Mouse (Mus musculus) kidney, adult 2 months (tissue): ENCODE results near the gene Fasl. TPM values are rescaled to one million over a fixed set of nuclear protein-coding genes. Genes with fewer than 3 reads are reported as not detected.

ENCODE experiments used
- DNase-seq: peaks from one replicate; pipeline ENCODE4 v3.0.0; 2021
- H3K27ac ChIP-seq: fragments of 200-500 bp; 2 replicates; pipeline ENCODE4 v1.5.1; 2012; ENCODE audit warnings: low read depth, low read length, control low read depth, inconsistent platforms; ENCODE audit not compliant: insufficient read depth
- H3K27me3 ChIP-seq: fragments of 200-500 bp; replicated peaks from 2 replicates; pipeline ENCODE4 v1.6.1; 2012; ENCODE audit warnings: mild to moderate bottlenecking, moderate library complexity, low read length, inconsistent platforms; ENCODE audit not compliant: control insufficient read depth, insufficient read depth
- H3K36me3 ChIP-seq: fragments of 200-500 bp; 2 replicates; pipeline ENCODE4 v1.6.1; 2012; ENCODE audit warnings: mild to moderate bottlenecking, moderate library complexity, low read length, inconsistent platforms; ENCODE audit not compliant: control insufficient read depth, insufficient read depth
- H3K4me1 ChIP-seq: fragments of 200-500 bp; 2 replicates; pipeline ENCODE4 v1.6.1; 2011; ENCODE audit warnings: low read length; ENCODE audit not compliant: control insufficient read depth, insufficient read depth
- H3K4me3 ChIP-seq: fragments of 200-500 bp; 2 replicates; pipeline ENCODE4 v1.5.1; 2011; ENCODE audit warnings: mild to moderate bottlenecking, low read depth, low read length, control low read depth; ENCODE audit not compliant: insufficient read depth
- CTCF ChIP-seq: fragments of 200-500 bp; conservative IDR thresholded peaks from 2 replicates; pipeline ENCODE4 v1.5.1; 2011; ENCODE audit warnings: low read depth, mild to moderate bottlenecking, control low read depth, low read length, moderate library complexity, mixed read lengths; ENCODE audit not compliant: insufficient read depth, insufficient read length
- POLR2A ChIP-seq: fragments of 200-500 bp; IDR thresholded peaks from one replicate; pipeline ENCODE4 v1.6.1; 2011; ENCODE audit warnings: low read depth, low read length, control low read depth
- WGBS: fragments of 180-500 bp; shearing (Covaris S2); methylation state at CpG from one replicate; pipeline ENCODE4 v1.1.7; 2018; 5-methylcytosine and 5-hydroxymethylcytosine counted together
- polyA plus RNA-seq: library from polyadenylated mRNA; depleted of rRNA; stranded (reverse); fragments of >200 nt; gene quantifications from 2 replicates; pipeline ENCODE4 v1.2.3, GENCODE M21; 2012

The Fasl gene
- polyA plus RNA-seq, 1 experiment, result 0.16 TPM

GRCm38 (mm10) chr1:161779057-161779456 is 9.2 kb downstream of the Fasl start:
- Histone ChIP-seq H3K27ac (no peak overlapping the region), H3K27me3 (no peaks in the 10 kb centered on the region), H3K4me1 (no peaks in the 10 kb centered on the region), H3K4me3 (no peak overlapping the region), H3K36me3 (no peaks in the 10 kb centered on the region)
- TF ChIP-seq POLR2A, result no peak
- DNase-seq, result no peak

DNA sequence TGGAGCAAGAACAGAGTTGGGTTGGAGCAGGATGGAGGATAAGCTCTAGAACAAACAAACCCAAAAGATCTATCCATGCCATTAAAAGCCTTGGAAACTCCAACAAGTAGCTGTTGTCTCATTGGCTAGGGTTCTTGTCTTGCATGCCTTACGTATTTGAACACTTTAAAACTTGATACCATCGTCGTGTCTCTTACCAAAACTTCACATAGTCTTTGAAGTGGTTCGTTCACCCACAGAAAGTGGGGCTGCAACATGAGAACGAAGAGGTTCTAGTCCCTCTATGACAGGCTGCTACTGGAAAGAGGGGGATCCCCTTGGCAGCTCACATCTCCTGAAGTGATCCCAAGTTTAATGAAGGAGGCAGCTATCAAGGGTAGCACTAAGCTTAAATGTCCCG is 13.1 kb downstream of the Fasl start:
- no peaks in the 10 kb centered on the region for H3K36me3 ChIP-seq
- 61% methylated on average over 6 of the region's 6 CpGs for WGBS
- no peak for TF ChIP-seq CTCF
- TF ChIP-seq POLR2A, result no peak
- no peak overlapping the region for H3K27ac ChIP-seq
- H3K27me3 ChIP-seq, result no peaks in the 10 kb centered on the region
- no peak for DNase-seq
- no peaks in the 10 kb centered on the region for H3K4me1 ChIP-seq
- no peak overlapping the region for H3K4me3 ChIP-seq

DNA sequence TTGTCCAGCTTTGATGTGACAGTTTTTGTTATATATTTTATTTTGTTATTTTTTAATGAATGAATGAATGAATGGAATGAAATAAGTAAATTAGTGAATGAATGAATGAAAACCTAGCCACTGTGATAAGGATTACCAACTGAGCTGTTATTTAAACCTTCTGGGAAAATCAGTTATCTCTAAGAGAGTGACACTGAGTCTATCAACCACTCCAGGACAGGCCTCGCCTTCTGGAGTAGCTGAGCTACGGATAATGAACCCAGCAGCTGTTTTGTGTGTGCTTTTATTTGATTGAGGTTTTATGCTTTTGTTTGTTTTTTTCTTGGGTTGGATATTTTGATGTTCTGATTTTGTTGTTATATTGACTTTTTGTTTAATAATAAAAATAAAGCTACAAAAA is 17.0 kb downstream of the Fasl start:
- Histone ChIP-seq H3K4me3 (no peak overlapping the region), H3K27ac (no peak overlapping the region), H3K36me3 (no peaks in the 10 kb centered on the region), H3K27me3 (no peaks in the 10 kb centered on the region), H3K4me1 (no peaks in the 10 kb centered on the region)
- no peak for DNase-seq
- no peak for TF ChIP-seq POLR2A
- TF ChIP-seq CTCF, result no peak
- WGBS, result 84% methylated on average over 2 of the region's 2 CpGs

- DNase-seq, result no peak
- no peak overlapping the region for H3K27ac ChIP-seq
- no peak overlapping the region for H3K4me3 ChIP-seq
- H3K4me1 ChIP-seq, result no peaks in the 10 kb centered on the region
- WGBS, result 93% methylated on average over 1 of the region's 1 CpGs
- H3K36me3 ChIP-seq, result no peaks in the 10 kb centered on the region
- no peak for TF ChIP-seq POLR2A
- H3K27me3 ChIP-seq, result no peaks in the 10 kb centered on the region
Measured at GRCm38 (mm10) chr1:161769329-161769728, 19.0 kb downstream of the Fasl start.

GRCm38 (mm10) chr1:161767101-161767524 is 21.2 kb downstream of the Fasl start:
- Histone ChIP-seq H3K4me1 (no peaks in the 10 kb centered on the region), H3K36me3 (no peaks in the 10 kb centered on the region), H3K27ac (no peak overlapping the region), H3K4me3 (no peak overlapping the region), H3K27me3 (no peaks in the 10 kb centered on the region)
- TF ChIP-seq CTCF (no peak), POLR2A (no peak)
- no peak for DNase-seq
- WGBS, result 66% methylated on average over 12 of the region's 12 CpGs

GRCm38 (mm10) chr1:161766656-161767055 is 21.6 kb downstream of the Fasl start:
- no peaks in the 10 kb centered on the region for H3K4me1 ChIP-seq
- no peak for TF ChIP-seq POLR2A
- TF ChIP-seq CTCF, result no peak
- no peak for DNase-seq
- H3K27me3 ChIP-seq, result no peaks in the 10 kb centered on the region
- H3K4me3 ChIP-seq, result no peak overlapping the region
- WGBS, result 37% methylated on average over 5 of the region's 5 CpGs
- no peak overlapping the region for H3K27ac ChIP-seq
- no peaks in the 10 kb centered on the region for H3K36me3 ChIP-seq

- WGBS, result 48% methylated on average over 5 of the region's 5 CpGs
- TF ChIP-seq POLR2A (no peak), CTCF (no peak)
- Histone ChIP-seq H3K4me1 (no peaks in the 10 kb centered on the region), H3K4me3 (no peak overlapping the region), H3K36me3 (no peaks in the 10 kb centered on the region), H3K27ac (no peak overlapping the region), H3K27me3 (no peaks in the 10 kb centered on the region)
- no peak for DNase-seq
Measured at GRCm38 (mm10) chr1:161765932-161766331, 22.4 kb downstream of the Fasl start.

DNA sequence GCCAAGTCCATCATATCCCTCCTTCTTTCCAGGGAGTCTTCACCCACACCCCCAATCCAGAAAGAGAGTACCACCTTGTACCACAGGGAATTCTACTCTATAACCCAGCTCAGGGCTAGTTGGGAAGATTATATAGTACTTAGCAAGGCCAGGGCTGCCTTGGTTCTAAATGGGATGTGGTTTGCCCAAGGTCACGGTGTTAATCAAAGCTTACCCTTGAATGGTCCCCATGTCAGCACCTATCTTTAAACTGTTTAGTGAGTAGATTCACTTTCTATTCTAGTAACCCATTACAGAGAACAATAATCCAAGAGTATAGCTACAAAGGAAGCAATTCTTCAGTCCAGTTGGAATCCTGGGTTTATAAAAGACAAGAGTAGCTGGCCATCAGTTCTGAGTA is 23.3 kb downstream of the Fasl start:
- no peak overlapping the region for H3K27ac ChIP-seq
- H3K27me3 ChIP-seq, result no peaks in the 10 kb centered on the region
- no peaks in the 10 kb centered on the region for H3K36me3 ChIP-seq
- H3K4me3 ChIP-seq, result no peak overlapping the region
- WGBS, result 98% methylated on average over 1 of the region's 1 CpGs
- DNase-seq, result no peak
- TF ChIP-seq CTCF, result no peak
- TF ChIP-seq POLR2A, result no peak
- H3K4me1 ChIP-seq, result no peaks in the 10 kb centered on the region
